Mouse (Mus musculus): ENCODE measurements at regions not wholly inside any gene's neighbourhood (a gene's known extent, or its start where the extent isn't known, plus 50 kb on each side); places are given as distances from the start of the nearest gene placed in this dataset.

DNA sequence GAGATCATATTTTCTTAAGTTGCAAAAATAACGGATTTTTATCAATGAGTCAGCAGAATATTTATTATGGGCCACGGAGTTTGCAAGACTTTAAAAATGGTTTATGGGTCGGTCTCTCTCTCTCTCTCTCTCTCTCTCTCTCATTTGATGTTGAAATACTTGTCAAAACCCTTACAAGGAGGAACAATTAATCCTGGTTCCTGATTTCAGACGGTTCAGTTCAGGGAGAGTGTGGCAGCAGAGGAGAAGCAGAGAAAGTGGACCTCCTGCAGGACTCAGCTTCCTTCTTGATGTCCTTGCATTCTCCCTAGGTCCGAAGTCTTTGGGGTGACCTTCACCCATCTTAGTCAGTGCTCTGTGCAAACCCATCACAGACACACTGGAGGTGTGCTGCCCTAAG, 57.4 kb upstream of the Nr5a2 start:
- TF ChIP-seq RCOR1 (IDR thresholded peaks at IDR 0.05; ENCODE audit: low read depth, low read length), result no peak
- TF ChIP-seq EP300 (IDR thresholded peaks at IDR 0.05; ENCODE audit: low read depth in 1 of 2, low read length in 2 of 2), result no peak
- no peak for TF ChIP-seq POLR2A (IDR thresholded peaks at IDR 0.05; ENCODE audit: control insufficient read depth in 1 of 2, insufficient read depth in 1 of 2, low read depth in 1 of 2, low read length in 2 of 2, poor library complexity in 1 of 2)
- TF ChIP-seq POLR2AphosphoS2 (IDR thresholded peaks at IDR 0.05; ENCODE audit: low read length), result no peak
- TF ChIP-seq KAT2A (conservative IDR thresholded peaks at IDR 0.05; ENCODE audit: low read depth, low read length), result no peak
- TF ChIP-seq HCFC1 (IDR thresholded peaks at IDR 0.05; ENCODE audit: low read depth, low read length), result no peak
- no peak for TF ChIP-seq GABPA (IDR thresholded peaks at IDR 0.05; ENCODE audit: low read depth, low read length)
- no peak for TF ChIP-seq ZC3H11A (IDR thresholded peaks at IDR 0.05; ENCODE audit: low read depth, low read length)

Measured in MEL (cell line).